Mouse (Mus musculus) liver, postnatal 0 days (tissue): ENCODE measurements at regions not wholly inside any gene's neighbourhood (a gene's known extent, or its start where the extent isn't known, plus 50 kb on each side); places are given as distances from the start of the nearest gene placed in this dataset.

Source experiments
- CTCF ChIP-seq: sonication (generic); IDR thresholded peaks from 2 replicates; pipeline ENCODE4 v1.5.1; 2016; ENCODE audit warnings: antibody characterized with exemption, low read depth
- EP300 ChIP-seq: IDR thresholded peaks from 2 replicates; pipeline ENCODE4 v1.6.1; 2016; ENCODE audit warnings: antibody characterized with exemption, low read depth, mild to moderate bottlenecking

GRCm38 (mm10) chr17:47162459-47162858 is 152.1 kb upstream of the Ubr2 start:
- TF ChIP-seq CTCF (no peak), EP300 (no peak)
